Mouse (Mus musculus) naive thymus-derived CD4-positive, alpha-beta T cell, adult 5 months (primary cell): ENCODE data around the gene Prss56. TPM values are rescaled to one million over a fixed set of nuclear protein-coding genes. Genes with fewer than 3 reads are reported as not detected.

Experiments used
- polyA plus RNA-seq: library from polyadenylated mRNA; unstranded; fragments of 100-300 nt; shearing (Covaris generic); gene quantifications from one replicate; pipeline ENCODE4 v1.2.1, GENCODE M21; 2017

Gene Prss56
- not detected for polyA plus RNA-seq

DNA sequence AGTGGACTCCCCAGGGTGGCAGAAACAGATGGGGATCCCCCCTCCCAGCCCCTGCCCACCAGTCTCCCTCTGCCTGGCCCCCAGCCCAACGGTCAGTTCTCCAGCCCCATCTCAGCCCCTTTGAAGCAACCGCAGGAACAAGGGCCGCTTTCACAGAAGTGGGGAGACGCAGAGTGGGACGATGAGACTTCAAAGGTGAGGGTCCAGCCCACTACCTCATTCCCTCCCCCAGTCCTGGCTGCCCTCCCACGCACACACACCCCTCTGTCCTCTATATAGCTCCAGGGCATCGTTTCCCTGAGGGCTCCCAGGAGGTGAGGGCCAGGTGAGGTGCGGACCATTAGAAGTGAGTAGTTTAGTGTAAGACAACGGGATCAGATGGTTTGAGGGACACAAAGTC, at the start of gene Prss56:
Gene Prss56, plus strand, starts transcription at position 301 of the 400 bp plus-strand sequence.

DNA sequence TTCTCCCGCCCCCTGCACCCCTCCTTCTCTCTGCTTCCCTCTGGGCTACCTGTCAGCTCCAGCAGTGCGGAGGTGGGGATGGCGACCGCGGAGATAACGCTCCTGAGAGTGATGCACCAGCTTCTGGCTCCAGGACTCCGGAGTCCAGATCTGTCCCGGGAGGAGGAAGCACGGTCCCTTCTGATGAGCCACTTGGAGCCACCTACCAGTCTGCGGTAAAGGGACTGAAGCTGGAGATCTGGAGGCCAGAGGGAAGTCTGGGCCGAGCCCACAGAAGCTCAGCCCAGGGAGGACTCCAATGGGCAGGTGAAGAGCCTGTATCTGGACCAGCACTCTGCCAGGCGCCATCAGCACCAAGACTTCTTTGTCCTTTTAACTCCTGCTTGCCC, 26.9 kb upstream of the Prss56 start, which contains the start of gene Ecel1:
Gene Ecel1, minus strand, starts transcription at position 323 of the 389 bp plus-strand sequence.

DNA sequence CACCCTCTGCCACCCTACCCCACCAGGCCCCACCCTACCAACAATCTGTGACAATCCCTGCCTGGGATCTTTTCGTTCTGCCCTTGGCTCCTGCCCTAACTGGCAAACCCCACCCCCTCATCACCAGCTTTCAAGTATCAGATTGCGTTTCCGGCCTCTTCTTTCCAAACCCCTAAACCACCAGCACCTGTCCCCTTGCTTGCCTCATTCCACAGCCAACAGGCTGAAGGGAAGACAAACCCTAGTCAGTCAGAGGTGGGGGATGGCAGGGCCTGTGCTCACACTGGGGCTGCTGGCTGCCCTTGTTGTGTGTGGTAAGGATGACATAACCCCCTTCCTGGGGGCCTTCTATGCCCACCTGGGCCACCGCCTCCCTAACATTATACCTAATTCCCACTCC, 7.3 kb downstream of the Prss56 start, which contains the start of gene Chrnd:
Gene Chrnd, plus strand, starts transcription at position 179 of the 400 bp plus-strand sequence.

DNA sequence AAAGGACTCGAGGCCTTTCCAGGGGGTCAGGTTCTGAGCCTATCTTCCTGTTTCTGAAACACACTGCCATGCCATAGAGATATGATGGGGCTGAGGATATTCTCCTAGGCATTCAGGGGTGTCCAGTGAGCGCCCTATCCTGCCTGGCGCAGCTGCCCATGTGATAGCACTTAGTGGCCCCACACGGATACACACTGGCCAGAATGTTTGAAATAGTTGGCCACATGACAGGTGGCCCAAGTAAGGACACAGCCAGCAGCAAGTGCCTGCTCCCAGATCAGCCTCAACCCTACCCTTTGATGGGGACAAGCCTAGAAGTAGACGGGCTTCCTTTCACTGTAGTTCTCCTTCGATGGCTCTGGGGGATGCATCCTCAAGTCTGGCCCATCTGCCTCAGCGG, 21.4 kb downstream of the Prss56 start, which contains the start of gene Chrng:
Gene Chrng, plus strand, starts transcription at position 193 of the 400 bp plus-strand sequence.

DNA sequence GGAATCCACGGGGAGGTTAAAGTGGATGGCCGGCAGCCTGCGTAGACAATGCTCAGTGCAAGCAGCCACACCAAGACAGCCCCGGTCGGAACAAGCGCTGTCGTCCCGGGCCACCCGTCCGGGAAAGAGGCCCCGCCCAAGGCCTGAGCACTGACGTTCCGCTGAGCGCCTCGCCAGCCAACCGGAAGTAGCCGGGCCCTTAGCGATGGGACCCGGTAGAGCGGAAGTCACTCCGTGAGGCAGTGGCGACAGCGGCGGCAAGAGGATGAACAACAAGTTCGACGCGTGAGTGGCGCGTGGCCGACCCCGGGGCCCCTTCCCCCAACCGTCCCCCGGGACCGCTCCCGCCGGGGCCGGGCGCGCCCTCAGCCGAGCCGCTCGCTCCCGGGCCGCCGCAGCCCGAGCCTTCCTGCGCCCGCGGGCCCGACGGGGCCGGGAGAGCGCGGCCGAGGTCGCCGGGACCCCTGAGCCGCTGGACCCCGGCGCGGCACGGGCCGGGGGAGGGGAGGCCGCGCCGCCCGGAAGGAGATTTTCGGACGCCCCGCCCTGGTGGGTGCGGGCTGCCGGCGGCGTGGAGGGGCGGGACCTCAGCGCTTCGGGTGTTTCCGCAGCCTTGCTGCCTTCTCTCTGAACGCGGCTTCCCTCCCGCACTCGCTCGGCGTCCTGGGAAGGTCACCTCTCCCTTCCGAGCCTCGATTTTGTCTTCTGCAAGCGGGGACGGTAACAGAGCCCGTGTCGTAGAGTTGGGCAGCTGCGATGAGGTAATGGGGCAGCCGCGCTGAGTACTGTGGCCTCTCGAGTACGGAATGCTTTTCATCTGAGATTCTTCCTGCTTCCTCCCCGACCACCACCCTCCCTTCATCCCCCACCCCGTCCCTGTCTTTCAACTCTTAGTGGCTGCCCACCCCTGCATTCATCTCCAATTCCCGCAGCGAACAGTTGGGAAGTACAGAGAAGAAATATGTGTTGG, 30.9 kb downstream of the Prss56 start, which contains the start of gene Eif4e2:
Gene Eif4e2, plus strand, starts transcription at position 180 of the 970 bp plus-strand sequence.

Other genes with a start within 250 kb of the Prss56 start
- not detected for gene Alppl2, start 93.4 kb upstream of the Prss56 start, polyA plus RNA-seq
- not detected for gene Alpi, start 81.7 kb upstream of the Prss56 start, polyA plus RNA-seq
- gene Akp3, start 58.3 kb upstream of the Prss56 start, polyA plus RNA-seq, result not detected
- gene Ecel1, start 26.8 kb upstream of the Prss56 start, polyA plus RNA-seq, result not detected
- not detected for gene Chrnd, start 7.3 kb downstream of the Prss56 start, polyA plus RNA-seq
- not detected for gene Chrng, start 21.3 kb downstream of the Prss56 start, polyA plus RNA-seq
- gene Eif4e2, start 30.6 kb downstream of the Prss56 start, polyA plus RNA-seq, result 169 TPM
- gene Efhd1, start 81.0 kb downstream of the Prss56 start, polyA plus RNA-seq, result not detected
- gene Gigyf2, start 143.7 kb downstream of the Prss56 start, polyA plus RNA-seq, result 66.0 TPM
- not detected for gene Kcnj13, start 211.4 kb downstream of the Prss56 start, polyA plus RNA-seq